Mouse (Mus musculus): ENCODE results near the gene Pnp.
"Not testable (repeated sequence)": the region's sequence is repeated elsewhere in the genome, so short reads cannot be mapped to it uniquely, and the experiment has no call there.

The Pnp gene

DNA sequence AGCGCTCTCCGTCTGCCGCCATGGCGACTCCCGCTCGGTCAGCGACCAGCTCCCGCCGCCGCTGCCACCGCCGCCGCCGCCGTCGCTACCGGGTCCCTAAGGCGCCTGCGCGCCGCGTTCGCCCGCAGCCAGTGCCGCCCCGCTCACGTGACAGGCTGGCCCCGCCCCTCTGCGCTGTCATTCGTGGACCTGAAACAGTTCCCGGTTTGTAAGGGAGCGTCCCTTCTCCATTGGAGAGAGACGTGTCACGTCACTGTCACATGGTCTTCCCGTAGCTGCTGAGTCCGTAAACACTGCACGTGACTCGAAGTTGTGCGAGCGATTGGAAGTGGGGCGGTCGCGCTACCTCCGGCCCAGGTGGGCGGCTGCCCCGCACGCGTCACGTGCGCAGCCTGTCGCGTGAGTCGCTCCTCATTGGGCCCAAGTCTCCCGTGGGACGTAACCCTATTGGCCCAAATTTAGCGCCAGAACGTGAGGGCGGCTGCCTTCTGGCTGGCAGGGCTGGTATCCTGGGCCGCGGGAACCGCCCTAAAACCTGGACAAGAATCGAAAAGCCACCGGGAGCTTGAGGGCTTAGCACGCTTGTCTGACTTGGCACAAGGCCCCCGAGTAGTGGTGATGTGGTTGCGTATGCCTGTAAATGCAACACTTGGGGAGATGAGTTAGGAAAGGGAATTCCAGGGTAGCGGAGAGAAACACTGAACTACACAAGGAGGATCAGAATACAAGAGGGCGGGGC lies at the start of gene Pnp, which contains the start of gene Pip4p1:
Gene Pnp, plus strand, starts transcription at position 329 of the 739 bp plus-strand sequence.
Gene Pip4p1, minus strand, starts transcription at position 103 of the 739 bp plus-strand sequence.
- peak; percentile 98 for DNase-seq (ENCODE audit: low read depth, low spot score)

DNA sequence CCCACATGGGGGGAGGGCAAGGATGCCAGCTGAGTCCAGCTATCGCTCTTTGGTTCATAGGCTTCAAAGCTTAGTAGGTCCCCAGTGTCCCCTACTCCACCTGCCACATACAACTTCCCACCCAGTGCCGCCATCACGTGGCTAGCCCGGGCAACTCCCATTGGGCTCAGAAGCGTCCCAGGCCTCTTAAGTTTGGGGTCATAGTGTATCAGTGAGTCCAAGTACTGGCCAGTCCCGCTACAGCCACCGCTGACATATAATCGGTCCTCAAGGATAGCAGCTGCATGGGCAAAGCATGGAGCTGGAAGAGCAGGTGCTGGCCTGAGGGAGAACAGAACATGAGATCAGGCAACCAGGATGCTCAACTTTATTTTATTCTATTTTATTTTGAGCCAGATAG lies 39.3 kb upstream of the Pnp start:
- no peak for DNase-seq (ENCODE audit: low read depth, low spot score)

DNA sequence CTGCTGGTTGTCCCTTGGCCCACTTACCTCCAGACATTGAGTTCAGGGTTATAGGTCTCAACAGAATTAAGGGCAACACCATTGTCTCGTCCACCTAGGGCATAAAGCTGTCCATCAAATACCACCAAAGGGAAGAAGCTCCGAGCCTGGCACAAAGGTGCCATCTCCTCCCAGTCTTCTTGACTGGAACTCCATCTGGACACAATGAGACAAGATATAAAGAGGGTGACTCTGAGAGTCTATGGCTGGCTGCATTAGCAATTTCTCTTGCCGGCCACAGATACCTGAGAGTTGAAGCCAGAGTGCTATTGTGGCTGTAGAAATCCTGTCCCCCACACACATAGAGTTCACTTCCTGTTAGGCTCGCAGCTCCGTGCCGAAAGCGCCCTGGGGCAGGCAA lies 38.8 kb upstream of the Pnp start:
- no peak for DNase-seq (ENCODE audit: low read depth, low spot score)

DNA sequence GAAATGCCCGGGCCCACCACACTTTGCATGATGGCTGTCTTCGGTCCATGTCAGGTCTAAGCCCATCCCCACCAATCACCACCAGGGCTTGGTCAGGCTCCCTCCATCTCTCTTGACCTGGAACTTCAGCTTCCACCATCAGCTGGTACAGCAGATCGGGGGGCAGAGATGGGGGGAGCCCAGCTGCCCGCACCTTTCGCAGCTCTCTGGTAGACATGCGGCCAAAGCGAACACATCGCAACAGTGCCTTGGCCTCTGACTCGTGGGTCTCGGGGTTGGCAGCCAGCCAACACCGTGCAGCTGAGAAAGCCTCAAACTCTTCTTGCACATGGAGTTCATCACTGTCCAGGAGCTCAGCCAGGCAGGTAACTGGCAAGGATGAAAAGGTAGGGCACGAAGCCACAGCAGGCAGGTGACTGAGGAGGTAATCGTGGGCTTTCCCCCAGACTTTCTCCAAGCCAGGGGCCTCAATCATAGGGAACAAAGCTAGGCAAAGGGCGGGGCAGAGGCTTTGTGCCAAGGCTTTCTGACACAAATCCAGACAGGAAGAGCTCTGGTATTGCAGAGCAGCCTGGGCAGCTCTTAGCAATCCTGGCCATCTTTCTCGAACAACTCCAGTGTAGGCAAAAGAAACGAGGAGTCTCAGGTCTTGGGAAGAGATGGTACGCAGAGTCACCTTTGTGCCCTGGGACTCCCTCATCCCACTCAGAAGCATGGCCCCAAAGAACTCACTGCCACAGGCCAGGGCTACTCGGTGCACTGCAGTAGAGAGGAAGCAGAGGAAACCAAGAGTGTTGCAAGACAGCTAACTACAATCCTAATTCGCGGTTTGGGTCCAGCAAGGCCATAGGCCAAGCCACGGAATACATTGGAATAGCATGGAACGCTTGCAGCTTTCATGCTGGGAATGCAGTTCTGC lies 38.1 kb upstream of the Pnp start:
- no peak for DNase-seq (ENCODE audit: low read depth, low spot score)

DNA sequence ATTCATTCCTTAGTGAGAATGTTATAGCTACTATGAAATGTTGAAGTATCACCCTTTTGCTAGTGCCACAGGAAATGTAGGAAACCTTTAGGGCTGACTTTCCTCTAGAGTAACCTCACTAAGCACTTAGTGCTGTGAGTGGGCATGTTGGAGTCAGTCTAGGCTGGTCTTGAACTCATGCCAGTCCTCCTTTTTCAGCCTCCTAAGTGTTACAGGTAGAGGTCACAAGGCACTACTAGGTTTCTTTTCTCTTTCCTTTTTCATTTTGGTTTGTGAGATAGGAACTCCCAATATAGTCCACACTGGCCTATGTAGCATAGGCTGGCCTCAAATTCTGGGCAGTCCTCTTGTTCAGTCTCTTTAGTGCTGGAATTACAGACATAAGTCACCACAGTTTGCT lies 35.5 kb upstream of the Pnp start:
- no peak for DNase-seq (ENCODE audit: low read depth, low spot score)

DNA sequence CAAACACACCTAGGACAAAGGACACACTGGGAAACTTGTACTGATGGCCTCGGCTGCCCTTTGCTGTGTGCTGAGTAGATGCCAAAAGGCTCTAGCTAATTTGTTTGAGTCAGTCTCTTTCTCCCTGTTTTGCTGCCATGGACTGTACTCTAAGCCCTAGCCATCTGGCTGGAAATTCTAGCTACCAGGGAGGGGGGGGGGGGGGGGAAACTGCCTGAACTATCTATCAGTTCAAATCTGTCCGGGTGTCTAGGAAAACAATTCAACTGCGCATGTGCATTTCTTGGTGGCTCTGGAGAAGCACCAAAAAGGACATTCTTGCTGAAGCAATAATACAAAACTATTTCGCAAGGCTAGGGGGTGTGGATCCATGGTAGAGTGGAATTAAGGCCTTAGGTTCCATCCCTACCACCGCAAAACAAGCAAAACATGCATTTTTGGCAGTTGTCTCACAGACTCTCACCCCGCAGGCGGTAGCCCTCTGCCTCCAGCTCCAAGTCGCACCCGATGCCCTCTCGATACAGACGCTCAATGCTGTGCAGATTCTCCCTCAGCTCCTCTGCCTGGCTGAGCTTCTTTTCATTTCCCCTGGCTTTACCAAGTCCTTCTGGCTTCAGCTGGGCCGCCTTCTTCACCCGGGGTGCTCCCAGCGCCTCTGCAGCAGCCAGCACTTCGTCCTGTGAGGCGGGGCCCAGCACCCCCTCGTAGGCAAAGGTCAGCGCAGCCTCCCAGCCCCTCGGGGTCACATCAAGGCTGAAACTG lies 34.7 kb upstream of the Pnp start:
- DNase-seq (ENCODE audit: low read depth, low spot score), result no peak

DNA sequence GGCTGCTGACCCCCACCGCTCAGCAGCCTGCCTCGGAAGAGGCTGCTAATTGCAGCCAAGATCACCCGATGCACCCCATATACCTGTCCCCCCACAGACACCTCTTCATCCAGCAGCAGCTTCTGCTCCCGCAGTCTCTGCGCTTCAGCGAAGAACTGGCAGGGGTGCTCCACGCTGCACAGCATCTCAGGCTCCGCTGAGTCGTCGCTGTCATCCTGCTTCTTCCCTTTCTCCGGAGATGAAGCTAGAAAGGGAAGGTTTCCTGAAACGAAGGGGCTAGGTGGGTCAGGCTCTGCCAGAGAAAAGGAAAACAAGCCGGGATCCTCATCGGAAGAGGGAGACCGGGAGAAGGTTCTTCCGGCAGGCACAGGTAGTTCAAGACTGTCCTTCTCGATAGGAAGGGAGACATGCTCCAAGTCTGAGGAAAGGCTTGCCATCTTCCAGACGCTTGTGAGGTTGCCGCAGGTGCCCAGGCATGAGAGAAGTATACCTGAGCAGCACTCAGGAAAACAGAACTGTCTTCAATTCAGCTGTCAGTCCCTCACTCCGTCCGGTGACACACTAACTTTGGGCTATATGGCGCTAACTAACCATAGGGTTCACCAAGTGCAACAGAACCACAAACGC lies 34.0 kb upstream of the Pnp start:
- DNase-seq (ENCODE audit: low read depth, low spot score), result no peak

DNA sequence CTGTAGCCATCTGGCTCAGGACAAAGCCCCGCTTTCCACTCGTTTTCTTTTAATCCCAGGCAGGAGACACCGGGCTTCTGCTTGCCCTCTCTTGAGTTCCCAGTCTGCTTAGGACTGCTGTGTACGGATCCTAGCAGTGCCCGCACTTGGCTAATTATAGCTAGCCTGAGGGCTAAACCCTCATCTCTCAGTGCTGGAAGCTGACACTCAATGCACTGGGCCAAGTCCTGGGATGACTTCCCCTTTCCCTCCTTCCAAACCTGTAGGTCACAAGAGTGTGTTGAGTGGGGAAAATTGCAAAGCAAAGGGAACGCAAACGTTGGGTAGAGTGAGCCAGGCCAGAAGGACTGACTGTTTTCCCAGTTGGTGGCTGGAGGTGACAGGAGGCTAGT lies 33.5 kb upstream of the Pnp start, which contains the start of gene Klhl33:
Gene Klhl33, minus strand, starts transcription at position 134 of the 392 bp plus-strand sequence.
- no peak for DNase-seq (ENCODE audit: low read depth, low spot score)

- not testable (repeated sequence) for DNase-seq (ENCODE audit: low read depth, low spot score)
These were observed 32.9 kb upstream of the Pnp start for GRCm38 (mm10) chr14:50897992-50898391.

DNA sequence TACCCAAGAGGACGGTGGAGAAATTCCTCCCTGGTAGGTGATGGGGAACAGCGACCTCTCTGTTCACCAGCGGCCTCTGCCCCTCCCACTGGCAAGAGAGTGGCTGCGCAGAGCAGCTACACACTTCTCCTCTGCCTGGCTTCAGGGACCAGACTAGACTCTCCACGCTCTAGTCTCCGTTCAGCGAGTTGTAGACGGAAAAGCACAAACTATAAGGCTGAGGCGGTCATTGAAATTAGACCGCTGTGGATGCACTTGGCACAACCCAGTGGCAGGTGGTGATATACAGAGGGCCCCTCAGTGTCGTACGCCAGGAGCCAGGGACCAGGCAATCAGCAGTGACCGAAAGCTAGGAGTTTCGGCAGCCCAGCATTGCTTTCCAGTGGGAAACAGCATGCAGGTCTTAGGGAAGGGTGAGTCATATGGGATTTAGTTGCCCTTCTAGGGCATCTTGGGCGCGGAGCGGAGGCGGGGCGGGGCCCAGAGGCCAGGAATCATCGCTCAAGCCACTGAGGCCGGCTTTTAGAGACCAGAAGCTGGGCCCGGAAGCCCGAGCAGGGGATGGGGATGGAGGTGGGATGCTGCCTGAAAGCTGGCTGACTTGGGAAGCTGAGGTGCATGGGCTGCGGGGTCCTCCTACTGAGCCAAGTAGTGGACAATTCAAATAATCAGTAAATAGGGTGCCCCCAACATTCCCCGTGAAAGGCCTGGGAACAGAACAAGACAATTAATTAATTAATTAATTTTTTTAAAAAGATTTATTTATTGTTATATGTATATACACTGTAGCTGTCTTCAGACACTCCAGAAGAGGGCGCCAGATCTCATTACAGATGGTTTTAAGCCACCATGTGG lies 26.7 kb upstream of the Pnp start:
- DNase-seq (ENCODE audit: low read depth, low spot score), result no peak

DNA sequence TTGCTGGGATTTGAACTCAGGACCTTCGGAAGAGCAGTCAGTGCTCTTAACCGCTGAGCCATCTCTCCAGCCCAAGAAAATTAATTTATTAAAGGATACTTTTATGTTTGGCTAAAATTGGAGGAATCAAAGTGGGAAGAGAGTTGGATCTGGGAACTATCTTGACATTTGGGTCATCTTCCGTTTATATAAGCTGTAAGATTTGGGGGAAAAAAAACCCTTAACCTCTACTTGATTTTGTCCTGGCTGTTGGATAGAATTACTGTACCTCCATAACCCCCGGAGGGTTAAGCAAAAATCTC lies 26.1 kb upstream of the Pnp start:
- DNase-seq (ENCODE audit: low read depth, low spot score), result no peak

- not testable (repeated sequence) for DNase-seq (ENCODE audit: low read depth, low spot score)
These were observed 25.6 kb upstream of the Pnp start for GRCm38 (mm10) chr14:50905327-50905726.

DNA sequence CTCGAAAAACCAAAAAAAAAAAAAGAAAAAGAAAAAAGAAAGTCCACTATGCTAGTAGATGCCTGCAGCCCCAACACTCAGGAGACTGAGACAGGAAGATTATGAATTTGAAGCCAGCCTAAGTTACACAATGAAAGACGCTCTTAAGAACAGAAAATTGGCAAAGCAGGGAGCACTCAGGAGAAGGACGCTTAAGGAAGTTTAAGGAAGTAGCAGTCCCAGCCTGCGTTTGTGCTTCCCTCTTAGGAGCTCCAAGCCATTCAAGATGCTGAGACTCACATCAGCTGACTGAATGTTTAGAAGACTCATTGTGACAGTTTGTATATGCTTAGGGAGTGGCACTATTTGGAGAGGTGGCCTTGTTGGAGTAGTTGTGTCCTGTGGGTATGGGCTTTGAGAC lies 22.8 kb upstream of the Pnp start:
- no peak for DNase-seq (ENCODE audit: low read depth, low spot score)

DNA sequence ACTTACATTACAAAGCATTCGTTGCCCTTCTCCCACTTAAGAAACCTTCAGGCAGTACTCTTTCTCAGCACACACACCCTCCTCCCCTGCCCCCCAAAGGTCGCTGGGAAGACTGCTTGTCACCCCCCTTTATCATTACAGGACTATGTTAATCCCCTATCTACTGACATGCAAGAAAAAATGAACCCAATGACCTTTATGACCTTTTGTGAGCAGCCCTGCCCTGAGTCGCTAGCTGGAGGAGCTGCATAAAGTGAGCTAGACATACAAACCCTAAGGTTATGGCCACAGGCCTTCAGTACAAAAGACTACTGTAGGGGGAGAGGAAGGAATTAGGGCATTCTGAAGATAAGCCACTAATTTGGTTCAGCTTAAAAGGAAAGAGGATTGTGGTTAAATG lies 19.5 kb upstream of the Pnp start:
- no peak for DNase-seq (ENCODE audit: low read depth, low spot score)

- DNase-seq (ENCODE audit: low read depth, low spot score), result not testable (repeated sequence)
These were observed 7.4 kb upstream of the Pnp start for GRCm38 (mm10) chr14:50923437-50923836.

GRCm38 (mm10) chr14:50924281-50925064 lies 6.4 kb upstream of the Pnp start, which contains the start of the genes Osgep and Apex1:
Osgep (minus strand) TSS chr14:50924893.
Apex1 (plus strand) TSS chr14:50924968.
- peak; percentile 91 for DNase-seq (ENCODE audit: low read depth, low spot score)

- DNase-seq (ENCODE audit: low read depth, low spot score), result no peak
These were observed 5.6 kb upstream of the Pnp start for GRCm38 (mm10) chr14:50925111-50925920.

- no peak for DNase-seq (ENCODE audit: low read depth, low spot score)
These were observed 3.5 kb upstream of the Pnp start for GRCm38 (mm10) chr14:50927366-50927765.

DNA sequence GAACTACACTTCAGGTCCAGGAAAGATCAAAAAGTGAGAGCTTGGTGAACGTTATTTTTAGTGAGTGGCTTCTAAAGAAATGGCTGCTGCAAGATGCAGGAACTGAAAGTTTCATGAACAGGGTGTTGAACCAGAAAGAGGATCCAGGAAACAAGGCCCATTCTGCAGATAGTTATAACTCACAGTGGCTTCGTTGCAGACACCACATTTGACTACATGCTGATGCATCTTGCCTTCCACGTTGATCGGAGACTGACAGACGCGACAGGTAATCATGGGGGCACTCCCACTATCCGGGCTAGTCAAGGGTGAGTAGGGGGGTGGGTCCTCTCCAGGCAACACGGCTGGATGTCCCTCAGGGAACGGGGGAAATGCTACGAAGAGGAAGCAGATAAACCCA lies 931 bp upstream of the Pnp start:
- DNase-seq (ENCODE audit: low read depth, low spot score), result no peak

All from retina, postnatal 7 days (tissue).